Mouse (Mus musculus): ENCODE results near the gene Slc22a22. TPM values are rescaled to one million over a fixed set of nuclear protein-coding genes. Genes with fewer than 3 reads are reported as not detected.
"Not testable (repeated sequence)": the region's sequence is repeated elsewhere in the genome, so short reads cannot be mapped to it uniquely, and the experiment has no call there.

Gene Slc22a22
- polyA plus RNA-seq, 1 experiment from 2014 or later, result not detected

- Histone ChIP-seq H3K27me3 (ENCODE audit: control insufficient read depth, insufficient read depth, low read length) (no peaks in the 10 kb centered on the region), H3K9ac (replicated peaks; ENCODE audit: low read length) (no peak overlapping the region), H3K36me3 (ENCODE audit: control insufficient read depth, insufficient read depth, low read length) (no peaks in the 10 kb centered on the region), H3K4me1 (ENCODE audit: control insufficient read depth, insufficient read depth, low read length) (no peaks in the 10 kb centered on the region), H3K4me2 (ENCODE audit: low read length) (no peak overlapping the region), H3K27ac (replicated peaks; ENCODE audit: low read depth, low read length) (no peak overlapping the region), H3K9me3 (ENCODE audit: control insufficient read depth, low read length) (no peaks in the 10 kb centered on the region), H3K4me3 (replicated peaks; ENCODE audit: low read depth, low read length) (no peak overlapping the region)
- ATAC-seq (ENCODE audit: low FRiP score, low TSS enrichment) (no peak), DNase-seq (no peak)
- 78% methylated on average over 2 of the region's 2 CpGs for WGBS
Observed at GRCm38 (mm10) chr15:57316486-57316885, 160.9 kb downstream of the Slc22a22 start.

DNA sequence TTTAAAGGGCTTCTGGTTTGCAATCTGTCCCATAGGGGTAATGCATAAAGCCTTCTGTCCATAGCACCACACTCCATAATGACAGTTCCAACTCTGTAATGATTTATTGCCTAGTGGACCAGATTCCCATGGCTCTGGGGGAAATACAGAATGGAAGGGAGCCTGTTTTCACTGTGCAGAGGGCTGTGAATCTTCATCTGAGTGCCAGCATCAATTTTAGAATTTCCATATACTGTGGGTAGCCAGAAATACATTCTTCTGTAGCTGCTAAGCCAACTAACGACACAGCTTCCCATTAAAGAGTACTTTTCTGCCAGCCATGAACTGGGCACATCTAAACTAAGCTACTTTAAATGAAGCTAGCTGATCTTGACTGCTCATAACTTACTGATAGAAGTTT is 174.7 kb downstream of the Slc22a22 start:
- no peaks in the 10 kb centered on the region for H3K27me3 ChIP-seq (ENCODE audit: control insufficient read depth, insufficient read depth, low read length)
- ATAC-seq (ENCODE audit: low FRiP score, low TSS enrichment) (no peak), DNase-seq (no peak)
- WGBS, result 91% methylated on average over 1 of the region's 1 CpGs
- no peak overlapping the region for H3K4me3 ChIP-seq (replicated peaks; ENCODE audit: low read depth, low read length)
- H3K27ac ChIP-seq (replicated peaks; ENCODE audit: low read depth, low read length), result no peak overlapping the region
- no peaks in the 10 kb centered on the region for H3K36me3 ChIP-seq (ENCODE audit: control insufficient read depth, insufficient read depth, low read length)
- no peak overlapping the region for H3K4me2 ChIP-seq (ENCODE audit: low read length)
- H3K9me3 ChIP-seq (ENCODE audit: control insufficient read depth, low read length), result no peaks in the 10 kb centered on the region
- no peak overlapping the region for H3K9ac ChIP-seq (replicated peaks; ENCODE audit: low read length)
- no peaks in the 10 kb centered on the region for H3K4me1 ChIP-seq (ENCODE audit: control insufficient read depth, insufficient read depth, low read length)

DNA sequence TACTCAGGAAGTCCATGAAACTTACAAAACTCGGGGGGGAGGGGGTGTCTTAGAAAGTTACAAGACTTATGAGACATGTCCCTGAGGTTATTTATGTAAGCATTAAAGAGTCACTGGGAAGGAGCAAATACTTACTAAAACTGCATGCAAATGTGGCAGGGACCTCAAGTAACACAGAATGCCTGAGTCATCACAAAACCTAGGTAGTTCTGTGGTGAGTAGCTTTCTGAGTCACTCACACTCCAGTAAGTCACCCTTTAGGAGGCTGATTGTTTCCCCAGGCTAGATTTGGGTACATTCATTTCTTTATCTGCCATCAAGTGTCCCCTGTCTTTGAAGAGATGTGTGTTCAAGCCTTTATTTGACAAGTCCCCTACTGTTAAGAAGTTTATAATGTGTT is 198.9 kb downstream of the Slc22a22 start:
- WGBS, result 68% methylated on average over 1 of the region's 1 CpGs
- no peak overlapping the region for H3K27ac ChIP-seq (replicated peaks; ENCODE audit: low read depth, low read length)

GRCm38 (mm10) chr15:57276411-57276810 is 201.0 kb downstream of the Slc22a22 start:
- no peak overlapping the region for H3K4me2 ChIP-seq (ENCODE audit: low read length)
- no peak for DNase-seq
- no peak overlapping the region for H3K9ac ChIP-seq (replicated peaks; ENCODE audit: low read length)
- H3K36me3 ChIP-seq (ENCODE audit: control insufficient read depth, insufficient read depth, low read length), result no peaks in the 10 kb centered on the region
- no peaks in the 10 kb centered on the region for H3K27me3 ChIP-seq (ENCODE audit: control insufficient read depth, insufficient read depth, low read length)
- no peaks in the 10 kb centered on the region for H3K4me1 ChIP-seq (ENCODE audit: control insufficient read depth, insufficient read depth, low read length)
- no peak overlapping the region for H3K27ac ChIP-seq (replicated peaks; ENCODE audit: low read depth, low read length)
- no peak overlapping the region for H3K4me3 ChIP-seq (replicated peaks; ENCODE audit: low read depth, low read length)
- no peak for ATAC-seq (ENCODE audit: low FRiP score, low TSS enrichment)
- no peaks in the 10 kb centered on the region for H3K9me3 ChIP-seq (ENCODE audit: control insufficient read depth, low read length)

More for the DNA sequence above, 198.9 kb downstream of the Slc22a22 start:
- Histone ChIP-seq H3K9me3 (ENCODE audit: control insufficient read depth, low read length) (no peaks in the 10 kb centered on the region), H3K27me3 (ENCODE audit: control insufficient read depth, insufficient read depth, low read length) (no peaks in the 10 kb centered on the region), H3K36me3 (ENCODE audit: control insufficient read depth, insufficient read depth, low read length) (no peaks in the 10 kb centered on the region), H3K4me2 (ENCODE audit: low read length) (no peak overlapping the region), H3K9ac (replicated peaks; ENCODE audit: low read length) (no peak overlapping the region), H3K4me1 (ENCODE audit: control insufficient read depth, insufficient read depth, low read length) (no peaks in the 10 kb centered on the region), H3K4me3 (replicated peaks; ENCODE audit: low read depth, low read length) (no peak overlapping the region)
- ATAC-seq (ENCODE audit: low FRiP score, low TSS enrichment), result no peak
- DNase-seq, result no peak

- H3K4me3 ChIP-seq (replicated peaks; ENCODE audit: low read depth, low read length); H3K27ac ChIP-seq (replicated peaks; ENCODE audit: low read depth, low read length); H3K36me3 ChIP-seq (ENCODE audit: control insufficient read depth, insufficient read depth, low read length); H3K4me2 ChIP-seq (ENCODE audit: low read length); H3K27me3 ChIP-seq (ENCODE audit: control insufficient read depth, insufficient read depth, low read length); H3K9me3 ChIP-seq (ENCODE audit: control insufficient read depth, low read length); H3K9ac ChIP-seq (replicated peaks; ENCODE audit: low read length); DNase-seq; ATAC-seq (ENCODE audit: low FRiP score, low TSS enrichment); H3K4me1 ChIP-seq (ENCODE audit: control insufficient read depth, insufficient read depth, low read length): not testable (repeated sequence)
- 96% methylated on average over 1 of the region's 1 CpGs for WGBS
Observed at GRCm38 (mm10) chr15:57240061-57240460, 237.4 kb downstream of the Slc22a22 start.

GRCm38 (mm10) chr15:57230439-57230838 is 247.0 kb downstream of the Slc22a22 start:
- Histone ChIP-seq H3K4me3 (replicated peaks; ENCODE audit: low read depth, low read length) (no peak overlapping the region), H3K9me3 (ENCODE audit: control insufficient read depth, low read length) (no peaks in the 10 kb centered on the region), H3K36me3 (ENCODE audit: control insufficient read depth, insufficient read depth, low read length) (no peaks in the 10 kb centered on the region), H3K27me3 (ENCODE audit: control insufficient read depth, insufficient read depth, low read length) (no peaks in the 10 kb centered on the region), H3K4me2 (ENCODE audit: low read length) (no peak overlapping the region), H3K27ac (replicated peaks; ENCODE audit: low read depth, low read length) (no peak overlapping the region), H3K9ac (replicated peaks; ENCODE audit: low read length) (no peak overlapping the region), H3K4me1 (ENCODE audit: control insufficient read depth, insufficient read depth, low read length) (no peaks in the 10 kb centered on the region)
- ATAC-seq (ENCODE audit: low FRiP score, low TSS enrichment), result no peak
- peak; percentile 31 for DNase-seq

- Histone ChIP-seq H3K4me2 (ENCODE audit: low read length) (no peak overlapping the region), H3K27ac (replicated peaks; ENCODE audit: low read depth, low read length) (no peak overlapping the region), H3K36me3 (ENCODE audit: control insufficient read depth, insufficient read depth, low read length) (no peaks in the 10 kb centered on the region), H3K4me3 (replicated peaks; ENCODE audit: low read depth, low read length) (no peak overlapping the region), H3K9me3 (ENCODE audit: control insufficient read depth, low read length) (no peaks in the 10 kb centered on the region), H3K27me3 (ENCODE audit: control insufficient read depth, insufficient read depth, low read length) (no peaks in the 10 kb centered on the region), H3K9ac (replicated peaks; ENCODE audit: low read length) (no peak overlapping the region), H3K4me1 (ENCODE audit: control insufficient read depth, insufficient read depth, low read length) (no peaks in the 10 kb centered on the region)
- DNase-seq, result no peak
- ATAC-seq (ENCODE audit: low FRiP score, low TSS enrichment), result no peak
- 76% methylated on average over 3 of the region's 3 CpGs for WGBS
Observed at GRCm38 (mm10) chr15:57205315-57205714, 272.1 kb downstream of the Slc22a22 start.

DNA sequence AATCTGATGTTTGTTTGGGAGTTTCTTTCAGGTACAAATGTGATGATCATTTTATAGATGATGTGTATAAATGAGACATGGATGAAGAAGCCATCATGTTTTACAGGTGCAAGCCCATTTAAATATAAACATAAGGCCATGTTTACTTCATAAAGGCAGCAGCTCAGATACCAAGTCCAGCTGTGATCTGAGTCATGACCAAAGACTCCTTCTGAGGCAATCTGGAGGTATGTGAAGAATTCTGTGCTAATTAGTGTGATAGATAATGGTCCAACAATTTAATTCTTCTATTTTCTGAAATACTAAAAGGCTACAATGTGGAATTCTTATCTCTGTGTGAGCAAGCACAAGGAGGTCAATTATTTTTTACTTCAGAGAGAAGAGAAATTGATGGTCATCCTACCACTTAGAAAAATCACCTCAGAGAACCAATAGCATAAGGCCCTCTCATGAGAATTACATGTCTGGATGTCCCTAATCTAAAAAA is 272.9 kb downstream of the Slc22a22 start:
- H3K27ac ChIP-seq (replicated peaks; ENCODE audit: low read depth, low read length), result no peak overlapping the region

More for the DNA sequence above, 272.9 kb downstream of the Slc22a22 start:
- ATAC-seq (ENCODE audit: low FRiP score, low TSS enrichment), result no peak
- Histone ChIP-seq H3K9me3 (ENCODE audit: control insufficient read depth, low read length) (no peaks in the 10 kb centered on the region), H3K4me3 (replicated peaks; ENCODE audit: low read depth, low read length) (no peak overlapping the region), H3K4me1 (ENCODE audit: control insufficient read depth, insufficient read depth, low read length) (no peaks in the 10 kb centered on the region), H3K9ac (replicated peaks; ENCODE audit: low read length) (no peak overlapping the region), H3K36me3 (ENCODE audit: control insufficient read depth, insufficient read depth, low read length) (no peaks in the 10 kb centered on the region), H3K4me2 (ENCODE audit: low read length) (no peak overlapping the region), H3K27me3 (ENCODE audit: control insufficient read depth, insufficient read depth, low read length) (no peaks in the 10 kb centered on the region)
- no peak for DNase-seq
